Comparison of ENCODE assay signal across 21 mouse cellular contexts in the genomic region with DNA sequence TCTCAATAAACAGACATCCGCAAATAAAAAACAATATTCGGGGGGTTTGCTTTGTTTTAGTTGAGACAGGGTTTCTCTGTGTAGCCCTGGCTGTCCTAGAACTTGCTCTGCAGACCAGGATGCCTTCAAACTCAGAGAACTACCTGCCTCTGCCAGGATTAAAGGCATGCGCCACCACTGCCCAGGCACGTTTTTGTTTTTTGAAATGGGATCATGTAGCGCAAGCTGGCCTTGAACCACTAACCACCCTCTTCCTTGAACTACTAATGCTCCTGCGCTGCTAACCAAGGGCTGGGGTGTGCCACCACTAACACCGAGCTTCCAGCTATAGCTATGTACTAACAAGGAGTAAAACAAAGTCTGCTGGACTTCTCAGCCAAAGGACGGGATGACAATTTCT.
"Had no signal": no experiment of that assay in that cellular context is flagged by ENCODE, and none has a peak within 500 bp of the region (broad histone marks: within the 10 kb centered on the region; RNA-seq: fewer than 3 reads in every experiment).

No protein-coding gene starts in this region.

- H3K27me3 ChIP-seq: limb, embryonic 13.5 days; liver, embryonic 12.5 days; liver, embryonic 15.5 days; lung, embryonic 15.5 days; megakaryocyte, embryonic 14.5 days; midbrain, embryonic 13.5 days; neural tube, embryonic 13.5 days; stomach, embryonic 15.5 days had no signal

- H3K27ac ChIP-seq: limb, embryonic 10.5 days; limb, embryonic 13.5 days; liver, embryonic 12.5 days; liver, embryonic 15.5 days; lung, embryonic 15.5 days; midbrain, embryonic 10.5 days; midbrain, embryonic 13.5 days; neural tube, embryonic 13.5 days; stomach, embryonic 15.5 days had no signal

- H3K4me2 ChIP-seq: limb, embryonic 13.5 days; liver, embryonic 12.5 days; liver, embryonic 15.5 days; lung, embryonic 15.5 days; midbrain, embryonic 13.5 days; neural tube, embryonic 13.5 days; stomach, embryonic 15.5 days had no signal

- DNase-seq: kidney, postnatal 10 days; liver; lung, adult 18-20 months; lung, postnatal 10 days; lung, postnatal 36 days; retina, postnatal 1 day; right cerebral cortex, postnatal 25 days; spleen, adult 18-20 months; thymus, postnatal 25 days had no signal

- H3K4me3 ChIP-seq: limb, embryonic 10.5 days; limb, embryonic 13.5 days; liver, embryonic 12.5 days; liver, embryonic 15.5 days; lung, embryonic 15.5 days; megakaryocyte, embryonic 14.5 days; midbrain, embryonic 10.5 days; midbrain, embryonic 13.5 days; myocyte; neural tube, embryonic 13.5 days; stomach, embryonic 15.5 days had no signal

- H3K9me3 ChIP-seq: limb, embryonic 10.5 days; limb, embryonic 13.5 days; liver, embryonic 12.5 days; liver, embryonic 15.5 days; lung, embryonic 15.5 days; megakaryocyte, embryonic 14.5 days; midbrain, embryonic 10.5 days; midbrain, embryonic 13.5 days; neural tube, embryonic 13.5 days; stomach, embryonic 15.5 days had no signal

- ATAC-seq: liver, embryonic 12.5 days; midbrain, embryonic 13.5 days; midbrain, embryonic 16.5 days had no signal

- H3K9ac ChIP-seq: limb, embryonic 13.5 days; liver, embryonic 12.5 days; liver, embryonic 15.5 days; lung, embryonic 15.5 days; midbrain, embryonic 13.5 days; neural tube, embryonic 13.5 days; stomach, embryonic 15.5 days had no signal

- H3K4me1 ChIP-seq: midbrain, embryonic 13.5 days; neural tube, embryonic 13.5 days had no signal
